ENCODE assay signal across 21 mouse cellular contexts in genomic region chr1:131195653-131196052, GRCm38 (mm10). TPM values are rescaled to one million over a fixed set of nuclear protein-coding genes. Genes with fewer than 3 reads are reported as not detected.
A peak's percentile ranks its signal among the peaks of the same experiment; 100 is the strongest.
DNase-seq lines count a peak whose midpoint lies in the region; ATAC-seq and TF ChIP-seq lines count a peak whose summit lies in the region.
"Had no signal": no experiment of that assay in that cellular context is flagged by ENCODE, and none has a peak within 500 bp of the region (broad histone marks: within the 10 kb centered on the region; RNA-seq: fewer than 3 reads in every experiment).

No protein-coding gene starts in this region.

- no peaks in the 10 kb centered on the region for H3K27me3 ChIP-seq in heart, embryonic 10.5 days (ENCODE audit: insufficient read depth, poor library complexity, severe bottlenecking)
- H3K27me3 ChIP-seq in myocyte (ENCODE audit: control insufficient read depth, insufficient read depth, insufficient read length) = no peaks in the 10 kb centered on the region
- no peaks in the 10 kb centered on the region for H3K27me3 ChIP-seq in stomach, postnatal 0 days (ENCODE audit: control insufficient read depth, insufficient read depth, low read length)
- H3K27me3 ChIP-seq: embryonic facial prominence, embryonic 15.5 days; forebrain, embryonic 15.5 days; heart, embryonic 12.5 days had no signal

- H3K36me3 ChIP-seq in heart, embryonic 10.5 days = 0 out of 2 replicates have a peak, but pooled peaks cover 2% of the 10 kb centered on the region
- peaks cover 3% of the 10 kb centered on the region for H3K36me3 ChIP-seq in myocyte (ENCODE audit: control insufficient read depth, insufficient read depth)
- no peaks in the 10 kb centered on the region for H3K36me3 ChIP-seq in stomach, postnatal 0 days (ENCODE audit: control insufficient read depth, insufficient read depth, low read length)
- H3K36me3 ChIP-seq: embryonic facial prominence, embryonic 15.5 days; forebrain, embryonic 15.5 days; G1E; heart, embryonic 12.5 days had no signal

- intact Hi-C loops in heart, postnatal 10 days (cut with DNase I) = no loop called here

- TF ChIP-seq CTCF in layer of hippocampus, adult 2 months (conservative IDR thresholded peaks at IDR 0.05) = no peak
- no peak for TF ChIP-seq CTCF in stomach, postnatal 0 days (IDR thresholded peaks at IDR 0.05; ENCODE audit: low read depth)

- no peak for TF ChIP-seq EP300 in stomach, postnatal 0 days (optimal IDR thresholded peaks at IDR 0.05)

- peaks cover 62% of the 10 kb centered on the region for H3K4me1 ChIP-seq in heart, embryonic 10.5 days
- peaks cover 7% of the 10 kb centered on the region for H3K4me1 ChIP-seq in stomach, postnatal 0 days (replicated peaks; ENCODE audit: control insufficient read depth, insufficient read depth)
- H3K4me1 ChIP-seq: forebrain, embryonic 15.5 days had no signal

- H3K79me2 ChIP-seq in myocyte (ENCODE audit: control insufficient read depth, insufficient read depth) = no peaks in the 10 kb centered on the region

- no peak overlapping the region for H3ac ChIP-seq in myocyte (ENCODE audit: control insufficient read depth, insufficient read length)

- peak overlapping the region; percentile 13 for H3K27ac ChIP-seq in heart, embryonic 10.5 days
- H3K27ac ChIP-seq in layer of hippocampus, adult 2 months = peak overlapping the region; percentile 75
- peak overlapping the region; percentile 85 for H3K27ac ChIP-seq in stomach, postnatal 0 days (replicated peaks)
- H3K27ac ChIP-seq: embryonic facial prominence, embryonic 15.5 days; forebrain, embryonic 15.5 days; heart, adult 2 months had no signal

- H3K4me3 ChIP-seq in heart, embryonic 10.5 days = no peak overlapping the region
- no peak overlapping the region for H3K4me3 ChIP-seq in layer of hippocampus, adult 2 months
- H3K4me3 ChIP-seq in myocyte = no peak overlapping the region
- H3K4me3 ChIP-seq in stomach, postnatal 0 days (ENCODE audit: low read depth, low read length) = no peak overlapping the region
- H3K4me3 ChIP-seq: embryonic facial prominence, embryonic 15.5 days; forebrain, embryonic 15.5 days; heart, adult 2 months; heart, embryonic 12.5 days had no signal

- no peaks in the 10 kb centered on the region for H3K9me3 ChIP-seq in heart, embryonic 10.5 days
- no peaks in the 10 kb centered on the region for H3K9me3 ChIP-seq in stomach, postnatal 0 days (ENCODE audit: control insufficient read depth, low read length)
- H3K9me3 ChIP-seq: embryonic facial prominence, embryonic 15.5 days; forebrain, embryonic 15.5 days; G1E; heart, embryonic 12.5 days had no signal

- ATAC-seq in stomach, postnatal 0 days (ENCODE audit: low FRiP score, low TSS enrichment) = no peak
- ATAC-seq: CD4-positive, CD25-positive, alpha-beta regulatory T cell, adult 4 months; forebrain, embryonic 15.5 days had no signal

- 0 out of 2 replicates have a peak overlapping the region, but pooled peaks have one; percentile 27 for H3K9ac ChIP-seq in stomach, postnatal 0 days (ENCODE audit: low read length)
- H3K9ac ChIP-seq: embryonic facial prominence, embryonic 15.5 days; forebrain, embryonic 15.5 days; heart, embryonic 12.5 days had no signal

- no peak for TF ChIP-seq POLR2A in myocyte (IDR thresholded peaks at IDR 0.05; ENCODE audit: insufficient read length, low read depth)

- DNase-seq in heart, embryonic 10.5 days (ENCODE audit: low spot score) = no peak
- DNase-seq in heart, postnatal 10 days = no peak
- no peak for DNase-seq in layer of hippocampus, adult 2 months (ENCODE audit: low spot score in 2 of 2)
- DNase-seq in layer of hippocampus, adult 11-12 months (ENCODE audit: low spot score) = no peak
- DNase-seq in stomach, postnatal 0 days (ENCODE audit: low spot score) = no peak
- no peak for DNase-seq in cerebellum, adult 9-11 months
- DNase-seq: adrenal gland, adult 8-10 months; B cell, adult 2 months; cerebellum, adult 2 months; cerebellum, postnatal 14 days; embryo, embryonic 11 days; gastrocnemius, postnatal 14 days; heart, adult 2 months; heart, postnatal 36 days had no signal

- no peak overlapping the region for H3K4me2 ChIP-seq in myocyte (ENCODE audit: low read depth)
- no peak overlapping the region for H3K4me2 ChIP-seq in stomach, postnatal 0 days (replicated peaks; ENCODE audit: low read depth)
- H3K4me2 ChIP-seq: embryonic facial prominence, embryonic 15.5 days; forebrain, embryonic 15.5 days; heart, embryonic 12.5 days had no signal

- WGBS in heart, embryonic 10.5 days = 83% methylated on average over 7 of the region's 7 CpGs
- 65% methylated on average over 7 of the region's 7 CpGs for WGBS in stomach, postnatal 0 days

TF ChIP-seq in myocyte, 11 proteins besides CTCF, POLR2A, EP300 and RAD21:
- TF ChIP-seq MYOD1 (IDR thresholded peaks at IDR 0.05; ENCODE audit: control insufficient read depth in 1 of 3, insufficient read length in 2 of 3, low read depth in 2 of 3) (peak in 2 of 3 experiments; percentile 21 to 63), E2F4 (IDR thresholded peaks at IDR 0.05; ENCODE audit: insufficient read depth) (no peak), MYOG (IDR thresholded peaks at IDR 0.05; ENCODE audit: control insufficient read depth in 1 of 3, insufficient read depth in 1 of 3, insufficient read length in 2 of 3, low read depth in 2 of 3) (peak in 2 of 3 experiments; percentile 32 to 72), POLR2AphosphoS2 (IDR thresholded peaks at IDR 0.05; ENCODE audit: insufficient read length, low read depth) (no peak), MAX (IDR thresholded peaks at IDR 0.05; ENCODE audit: low read depth) (no peak), TCF3 (IDR thresholded peaks at IDR 0.05; ENCODE audit: insufficient read length, low read depth) (no peak), SRF (IDR thresholded peaks at IDR 0.05; ENCODE audit: control insufficient read depth, insufficient read length, low read depth) (no peak), USF1 (IDR thresholded peaks at IDR 0.05; ENCODE audit: low read depth) (no peak), CEBPB (IDR thresholded peaks at IDR 0.05; ENCODE audit: insufficient read depth, poor library complexity, severe bottlenecking) (no peak), REST (IDR thresholded peaks at IDR 0.05; ENCODE audit: insufficient read depth, insufficient read length) (no peak), TCF12 (IDR thresholded peaks at IDR 0.05; ENCODE audit: insufficient read depth, poor library complexity, severe bottlenecking) (peak; percentile 4)

RNA-seq across cellular contexts. Expression of gene Eif2d, which starts 42.7 kb away (rescaled TPM):
- polyA plus RNA-seq in heart, embryonic 10.5 days (2016; fragmentation: Nextera tagmentation; extraction: Ambion mirVana) = 54.8 and 62.9 TPM in 2 replicates
- 10 to 100 TPM; 36.3 to 36.7 TPM for total RNA-seq in heart, postnatal 10 days (2021)
- total RNA-seq in layer of hippocampus, adult 2 months (2021) = 10 to 100 TPM; 41.2 to 48.6 TPM
- polyA plus RNA-seq in myocyte (2012; fragmentation: generic; extraction: Trizol) = 32.6 TPM
- polyA plus RNA-seq in stomach, postnatal 0 days (2015; fragmentation: Nextera tagmentation; extraction: Ambion mirVana) = 36.3 and 38.8 TPM in 2 replicates

RNA-seq across cellular contexts. Expression of gene Rassf5, which starts 49.4 kb away (rescaled TPM):
- polyA plus RNA-seq in heart, embryonic 10.5 days (2016; fragmentation: Nextera tagmentation; extraction: Ambion mirVana) = 44.4 and 64.0 TPM in 2 replicates
- 1 to 10 TPM; 3.9 to 5.4 TPM for total RNA-seq in heart, postnatal 10 days (2021)
- total RNA-seq in layer of hippocampus, adult 2 months (2021) = 10 to 100 TPM; 17.2 to 18.4 TPM
- 9.8 TPM for polyA plus RNA-seq in myocyte (2012; fragmentation: generic; extraction: Trizol)
- 7.9 and 8.6 TPM in 2 replicates for polyA plus RNA-seq in stomach, postnatal 0 days (2015; fragmentation: Nextera tagmentation; extraction: Ambion mirVana)

RNA-seq across cellular contexts. Expression of gene Dyrk3, which starts 57.5 kb away (rescaled TPM):
- polyA plus RNA-seq in heart, embryonic 10.5 days (2016; fragmentation: Nextera tagmentation; extraction: Ambion mirVana) = 3.1 and 3.9 TPM in 2 replicates
- total RNA-seq in heart, postnatal 10 days (2021) = under 1 TPM; 0.32 to 0.91 TPM
- total RNA-seq in layer of hippocampus, adult 2 months (2021) = 10 to 100 TPM; 19.2 to 21.7 TPM
- 2.7 TPM for polyA plus RNA-seq in myocyte (2012; fragmentation: generic; extraction: Trizol)
- polyA plus RNA-seq in stomach, postnatal 0 days (2015; fragmentation: Nextera tagmentation; extraction: Ambion mirVana) = 1.4 TPM in 2 replicates
- total RNA-seq: gastrocnemius, adult 18-20 months had no signal

Comparison
In these comparisons a context has a peak if more than half of its experiments do, and no peak if none do; other contexts are left out.
1. H3K27ac ChIP-seq: peak in every context shown above with its lines; median percentile 85 in stomach, postnatal 0 days; 75 in layer of hippocampus, adult 2 months; 13 in heart, embryonic 10.5 days.